Mouse (Mus musculus) forebrain, embryonic 14.5 days (tissue): ENCODE data around the gene Ostf1. TPM values are rescaled to one million over a fixed set of nuclear protein-coding genes. Genes with fewer than 3 reads are reported as not detected.

Source experiments
- ATAC-seq: fragments of 200-750 bp; cut with Nextera tagmentation; 2 replicates; pipeline ENCODE4 v1.8.0; 2017; ENCODE audit warnings: mild to moderate bottlenecking, moderate library complexity
- DNase-seq: peaks from one replicate; pipeline ENCODE4 v3.0.0-alpha.2; 2015; ENCODE audit warnings: low spot score
- H3K27ac ChIP-seq: fragments of 300-500 bp; sonication (generic); 2 replicates; pipeline ENCODE4 v1.5.1; 2014; ENCODE audit warnings: low read depth, mild to moderate bottlenecking, control low read depth, low read length, moderate library complexity
- H3K27me3 ChIP-seq: fragments of 300-500 bp; sonication (generic); replicated peaks from 2 replicates; pipeline ENCODE4 v1.6.1; 2014; ENCODE audit warnings: low read length, control low read depth, mixed read lengths; ENCODE audit not compliant: control insufficient read depth, insufficient read depth
- H3K36me3 ChIP-seq: fragments of 300-500 bp; sonication (generic); 2 replicates; pipeline ENCODE4 v1.6.1; 2014; ENCODE audit warnings: low read length, control low read depth; ENCODE audit not compliant: control insufficient read depth, insufficient read depth
- H3K4me1 ChIP-seq: fragments of 300-500 bp; sonication (generic); 2 replicates; pipeline ENCODE4 v1.6.1; 2014; ENCODE audit warnings: antibody characterized with exemption, low read length, control low read depth; ENCODE audit not compliant: control insufficient read depth, insufficient read depth
- H3K4me2 ChIP-seq: fragments of 300-500 bp; sonication (generic); 2 replicates; pipeline ENCODE4 v1.6.1; 2014; ENCODE audit warnings: mild to moderate bottlenecking, control low read depth, low read length
- H3K4me3 ChIP-seq: fragments of 300-500 bp; sonication (generic); 2 replicates; pipeline ENCODE4 v1.5.1; 2014; ENCODE audit warnings: low read depth, low read length, control low read depth
- H3K9ac ChIP-seq: fragments of 300-500 bp; sonication (generic); 2 replicates; pipeline ENCODE4 v1.6.1; 2014; ENCODE audit warnings: mild to moderate bottlenecking, low read length, control low read depth, moderate library complexity
- H3K9me3 ChIP-seq: fragments of 300-500 bp; sonication (generic); replicated peaks from 2 replicates; pipeline ENCODE4 v1.6.1; 2016; ENCODE audit warnings: low read length, control low read depth, mixed read lengths; ENCODE audit not compliant: control insufficient read depth
- WGBS: fragments of 180-500 bp; shearing (Covaris S2); extraction: QIAGEN DNeasy Blood & Tissue Kit; methylation state at CpG from one replicate; pipeline ENCODE4 v1.1.7; 2014; 5-methylcytosine and 5-hydroxymethylcytosine counted together
- polyA plus RNA-seq: library from polyadenylated mRNA; unstranded; fragments of >200 nt; fragmentation: Nextera tagmentation; extraction: Ambion mirVana; gene quantifications from 2 replicates; pipeline ENCODE4 v1.2.1, GENCODE M21; 2014

Gene Ostf1
- polyA plus RNA-seq, 1 experiment from 2014 or later = 40.6 TPM

DNA sequence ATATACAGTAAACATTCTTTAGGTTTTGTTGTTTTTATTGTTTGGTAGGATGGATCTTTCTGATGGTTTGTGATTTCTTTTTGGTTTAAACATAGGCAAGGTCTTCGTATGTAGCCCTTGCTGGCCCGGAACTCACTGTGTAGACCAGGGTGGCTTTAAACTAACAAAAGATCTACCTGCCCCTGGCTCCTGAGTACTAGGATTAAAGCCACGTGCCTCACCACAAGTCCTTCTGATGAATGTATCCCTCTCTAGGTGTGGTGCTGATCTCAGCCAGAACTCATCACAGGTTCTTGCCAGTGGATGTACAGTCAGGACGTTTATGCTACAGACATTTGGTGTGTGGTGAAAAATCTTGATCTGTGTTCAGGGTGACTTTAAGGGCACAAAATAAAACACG lies 6.3 kb upstream of the Ostf1 start:
- Histone ChIP-seq H3K4me2 (no peak overlapping the region), H3K9me3 (no peaks in the 10 kb centered on the region), H3K9ac (no peak overlapping the region), H3K36me3 (no peaks in the 10 kb centered on the region), H3K4me1 (no peaks in the 10 kb centered on the region), H3K27ac (no peak overlapping the region), H3K27me3 (no peaks in the 10 kb centered on the region), H3K4me3 (no peak overlapping the region)
- no peak for ATAC-seq
- no peak for DNase-seq
- 84% methylated on average over 5 of the region's 5 CpGs for WGBS

DNA sequence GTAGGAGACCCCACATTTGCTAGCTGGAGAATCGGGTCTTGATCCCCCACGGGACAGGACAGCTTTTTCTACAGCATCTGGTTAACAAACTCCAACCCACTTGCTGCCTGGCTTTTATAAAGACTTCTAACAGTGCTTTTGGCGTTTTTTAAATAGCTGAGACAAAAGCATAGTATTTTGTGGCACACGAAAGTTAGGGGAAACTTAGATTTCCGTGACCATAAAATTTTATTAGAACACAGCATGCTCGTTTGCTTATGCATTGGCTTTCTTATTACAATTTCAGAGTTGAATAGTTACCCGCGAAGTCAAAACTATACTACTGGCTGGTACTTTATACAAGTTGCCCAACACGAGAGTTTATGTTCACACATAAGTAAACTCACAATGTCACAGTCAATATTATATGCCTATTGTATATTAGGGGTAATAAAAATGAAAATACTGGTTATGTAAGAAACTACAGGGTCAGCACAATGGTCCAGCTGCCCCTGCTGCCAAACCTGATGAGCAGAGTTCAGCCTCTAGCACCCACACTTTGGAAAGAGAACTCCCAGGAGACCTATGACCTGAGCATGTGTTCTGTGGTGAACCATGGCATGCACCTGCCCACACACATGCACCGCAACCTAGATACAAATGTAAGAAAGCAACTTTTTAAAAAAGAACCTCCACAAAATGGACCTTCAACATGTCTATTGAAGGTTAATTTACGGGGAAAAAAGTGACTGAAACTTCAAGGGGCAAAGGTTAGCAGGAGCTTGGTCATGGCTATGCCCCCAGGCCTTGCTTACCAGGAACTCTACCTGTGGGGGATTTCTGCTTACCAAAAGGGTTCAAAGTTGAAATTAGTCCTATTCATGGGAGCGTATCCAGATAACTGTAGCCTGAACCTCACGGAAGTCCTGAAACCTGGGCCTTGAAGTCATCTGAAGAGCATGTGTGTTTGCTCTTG lies 885 bp upstream of the Ostf1 start:
- peak overlapping the region; percentile 90 for H3K4me2 ChIP-seq
- H3K27ac ChIP-seq = no peak overlapping the region
- H3K4me1 ChIP-seq = 0 out of 2 replicates have a peak, but pooled peaks cover 2% of the 10 kb centered on the region
- ATAC-seq = no peak
- no peaks in the 10 kb centered on the region for H3K36me3 ChIP-seq
- peak overlapping the region; percentile 64 for H3K4me3 ChIP-seq
- no peaks in the 10 kb centered on the region for H3K27me3 ChIP-seq
- WGBS = 69% methylated on average over 13 of the region's 13 CpGs
- peak overlapping the region; percentile 69; the same call in 1 of the 2 replicates for H3K9ac ChIP-seq
- H3K9me3 ChIP-seq = no peaks in the 10 kb centered on the region
- DNase-seq = no peak

DNA sequence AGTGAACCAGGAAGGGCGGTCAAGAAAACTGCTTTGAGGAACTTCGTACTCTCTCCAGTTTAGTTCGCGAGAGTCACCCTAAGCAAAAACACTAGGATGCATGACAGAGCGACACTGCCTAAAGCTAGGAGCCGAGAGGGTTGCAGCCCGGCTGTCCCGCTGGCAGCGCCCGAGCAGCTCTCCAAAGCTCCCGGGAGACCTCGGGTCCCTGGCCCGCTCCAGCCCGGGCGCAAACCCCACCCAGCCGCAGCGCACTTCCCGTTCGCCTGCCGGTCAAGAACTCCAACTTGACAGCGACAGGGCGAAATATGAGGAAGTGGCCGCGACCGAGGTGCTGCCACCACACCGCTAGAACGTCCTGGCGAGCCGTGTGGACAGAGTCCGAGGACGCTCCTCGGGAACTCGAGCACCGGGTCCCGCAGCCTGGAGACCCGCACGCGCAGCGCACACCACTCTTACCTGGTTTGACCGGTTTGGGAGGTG lies 421 bp downstream of the Ostf1 start:
- ATAC-seq (peak; percentile 71), DNase-seq (peak; percentile 39)
- H3K4me2 ChIP-seq = peak overlapping the region; percentile 90
- H3K9me3 ChIP-seq = no peaks in the 10 kb centered on the region
- H3K9ac ChIP-seq = peak overlapping the region; percentile 69
- H3K4me3 ChIP-seq = peak overlapping the region; percentile 64
- H3K4me1 ChIP-seq = 0 out of 2 replicates have a peak, but pooled peaks cover 2% of the 10 kb centered on the region
- no peak overlapping the region for H3K27ac ChIP-seq
- WGBS = 0% methylated on average over 40 of the region's 40 CpGs
- H3K36me3 ChIP-seq = no peaks in the 10 kb centered on the region
- H3K27me3 ChIP-seq = no peaks in the 10 kb centered on the region

- Histone ChIP-seq H3K9ac (peak overlapping the region; percentile 69), H3K4me1 (0 out of 2 replicates have a peak, but pooled peaks cover 2% of the 10 kb centered on the region), H3K27ac (no peak overlapping the region), H3K27me3 (no peaks in the 10 kb centered on the region), H3K9me3 (no peaks in the 10 kb centered on the region), H3K36me3 (no peaks in the 10 kb centered on the region), H3K4me3 (peak overlapping the region; percentile 64), H3K4me2 (peak overlapping the region; percentile 90)
- WGBS = 10% methylated on average over 17 of the region's 17 CpGs
- no peak for ATAC-seq
- DNase-seq = peak; percentile 16
Observed at GRCm38 (mm10) chr19:18630221-18631119, 1.2 kb downstream of the Ostf1 start.

DNA sequence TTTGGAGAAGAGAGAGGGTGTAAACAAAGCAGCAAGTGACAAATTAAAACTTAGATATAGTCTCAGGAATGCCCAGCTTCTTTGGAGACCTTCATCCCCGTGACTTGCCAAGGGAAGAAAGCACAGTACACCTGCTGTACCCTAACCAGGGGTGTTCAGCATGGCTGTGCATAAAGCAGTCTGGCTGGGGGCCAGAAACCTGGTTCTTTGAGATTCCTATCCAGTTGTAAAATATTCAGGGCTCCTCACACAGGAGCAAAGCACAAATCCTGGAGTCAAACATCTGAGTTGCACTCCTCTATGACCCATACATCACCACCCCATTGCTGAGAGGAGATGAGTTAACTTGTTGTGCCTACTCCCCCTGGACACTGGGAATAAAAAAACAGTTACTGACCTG lies 2.0 kb downstream of the Ostf1 start:
- no peaks in the 10 kb centered on the region for H3K27me3 ChIP-seq
- no peaks in the 10 kb centered on the region for H3K9me3 ChIP-seq
- 67% methylated on average over 1 of the region's 1 CpGs for WGBS
- no peak overlapping the region for H3K27ac ChIP-seq
- no peak overlapping the region for H3K9ac ChIP-seq
- ATAC-seq = no peak
- no peak overlapping the region for H3K4me2 ChIP-seq
- H3K36me3 ChIP-seq = no peaks in the 10 kb centered on the region
- H3K4me3 ChIP-seq = no peak overlapping the region
- 0 out of 2 replicates have a peak, but pooled peaks cover 2% of the 10 kb centered on the region for H3K4me1 ChIP-seq
- DNase-seq = no peak

GRCm38 (mm10) chr19:18623894-18624293 lies 7.7 kb downstream of the Ostf1 start:
- ATAC-seq (no peak), DNase-seq (no peak)
- H3K4me3 ChIP-seq = no peak overlapping the region
- H3K9me3 ChIP-seq = no peaks in the 10 kb centered on the region
- 88% methylated on average over 2 of the region's 2 CpGs for WGBS
- no peak overlapping the region for H3K27ac ChIP-seq
- no peaks in the 10 kb centered on the region for H3K27me3 ChIP-seq
- H3K9ac ChIP-seq = no peak overlapping the region
- no peak overlapping the region for H3K4me2 ChIP-seq
- H3K36me3 ChIP-seq = no peaks in the 10 kb centered on the region
- H3K4me1 ChIP-seq = no peaks in the 10 kb centered on the region

DNA sequence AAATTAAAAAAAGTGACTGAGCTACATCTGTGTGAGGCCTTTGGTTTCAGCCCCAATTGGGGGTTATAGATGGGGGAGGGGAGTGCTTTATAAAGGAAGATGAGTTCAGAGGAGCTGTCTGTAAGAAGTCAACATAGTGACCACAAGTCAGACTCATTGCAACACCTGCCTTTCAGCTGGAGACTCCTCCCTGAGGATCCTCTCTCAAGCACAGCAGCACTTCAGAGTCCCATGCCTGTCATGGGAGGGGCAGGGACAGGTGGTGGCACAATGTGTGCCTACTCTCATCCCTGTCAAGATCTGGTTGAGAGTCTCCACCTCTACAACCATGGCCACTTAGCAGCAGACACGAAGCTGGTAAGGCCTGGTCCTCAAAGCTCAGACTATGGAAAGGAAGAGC lies 11.9 kb downstream of the Ostf1 start:
- no peak for ATAC-seq
- Histone ChIP-seq H3K4me3 (no peak overlapping the region), H3K9me3 (no peaks in the 10 kb centered on the region), H3K27me3 (no peaks in the 10 kb centered on the region), H3K9ac (no peak overlapping the region), H3K36me3 (no peaks in the 10 kb centered on the region), H3K4me2 (no peak overlapping the region), H3K4me1 (no peaks in the 10 kb centered on the region), H3K27ac (no peak overlapping the region)
- no peak for DNase-seq
- 78% methylated on average over 1 of the region's 1 CpGs for WGBS

DNA sequence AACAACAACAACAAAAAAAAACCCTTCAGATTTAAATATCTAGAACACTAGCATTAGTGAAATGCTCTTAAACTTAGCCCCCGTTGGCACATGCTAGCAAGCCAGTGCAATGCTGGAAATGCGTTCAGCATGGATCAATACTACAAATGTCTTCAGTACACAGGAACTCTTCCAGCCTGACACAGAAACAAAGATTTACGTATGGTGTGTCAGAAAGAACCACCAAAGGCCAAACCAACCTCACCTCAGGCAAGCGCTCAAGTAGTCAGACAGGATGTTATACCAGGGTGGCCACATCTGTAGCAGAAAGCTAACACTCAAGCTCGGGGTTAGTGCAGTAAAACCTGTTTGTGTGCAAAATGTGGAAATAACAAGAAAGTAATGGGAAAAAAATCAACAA lies 12.6 kb downstream of the Ostf1 start:
- no peaks in the 10 kb centered on the region for H3K4me1 ChIP-seq
- DNase-seq (no peak), ATAC-seq (no peak)
- no peak overlapping the region for H3K4me3 ChIP-seq
- H3K27me3 ChIP-seq = no peaks in the 10 kb centered on the region
- H3K9ac ChIP-seq = no peak overlapping the region
- no peak overlapping the region for H3K4me2 ChIP-seq
- H3K9me3 ChIP-seq = no peaks in the 10 kb centered on the region
- no peaks in the 10 kb centered on the region for H3K36me3 ChIP-seq
- H3K27ac ChIP-seq = no peak overlapping the region
- 85% methylated on average over 5 of the region's 5 CpGs for WGBS
